ENCODE assay signal across 8 mouse cellular contexts in the genomic region with DNA sequence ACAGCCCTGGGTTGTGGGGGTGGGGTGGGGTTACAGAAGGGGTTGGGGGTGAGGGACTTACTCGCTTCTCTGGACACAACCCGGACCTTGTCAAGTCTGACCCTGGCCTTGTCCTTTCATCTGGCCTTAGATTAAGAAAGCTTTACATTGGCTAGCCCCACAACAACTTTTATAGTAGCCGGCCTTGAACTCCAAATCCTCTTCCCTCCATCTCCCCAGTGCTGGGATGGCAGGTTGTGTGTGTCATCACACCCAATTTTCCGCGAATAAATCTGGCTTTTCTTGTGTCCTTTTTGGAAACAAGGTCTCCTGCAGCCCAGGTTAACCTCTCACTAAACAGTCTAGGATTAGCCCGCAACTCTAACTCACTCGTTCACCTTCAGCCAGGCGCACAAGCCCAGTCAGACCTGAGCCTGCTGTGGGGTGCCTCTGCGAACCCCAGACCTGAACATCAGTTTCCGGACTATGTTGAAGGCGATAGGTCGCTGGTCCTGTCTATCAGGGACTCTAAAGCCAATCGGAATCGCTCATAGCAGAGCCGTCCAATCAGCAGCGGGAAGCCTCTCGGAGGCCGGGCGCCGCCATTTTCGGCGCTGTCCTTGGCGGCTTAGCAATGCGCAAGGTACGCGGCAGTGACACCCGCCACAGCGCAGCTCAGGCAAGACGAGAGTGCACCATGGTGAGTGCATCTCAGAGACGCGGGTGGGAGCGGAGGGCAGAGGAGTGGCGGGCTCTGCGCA. TPM values are rescaled to one million over a fixed set of nuclear protein-coding genes. Genes with fewer than 3 reads are reported as not detected.
DNase-seq lines count a peak whose midpoint lies in the region; ATAC-seq and TF ChIP-seq lines count a peak whose summit lies in the region.

A gene (plus strand): TSS at position 557 of the 740 bp plus-strand sequence.

- TF ChIP-seq CTCF in bone marrow macrophage, adult 2 months (IDR thresholded peaks at IDR 0.05; ENCODE audit: low read depth, low read length), result no peak
- TF ChIP-seq CTCF in embryonic fibroblast, embryonic 13.5 days (IDR thresholded peaks at IDR 0.05; ENCODE audit: borderline replicate concordance, insufficient read depth, low read length), result no peak

- H3K9me3 ChIP-seq in kidney, embryonic 14.5 days (ENCODE audit: control insufficient read depth, low read length), result peaks cover 13% of the 10 kb centered on the region
- peaks cover 5% of the 10 kb centered on the region; the same call in 1 of the 2 replicates for H3K9me3 ChIP-seq in limb, embryonic 15.5 days

- peak; percentile 100 for ATAC-seq in kidney, embryonic 14.5 days (ENCODE audit: low FRiP score, low TSS enrichment)
- ATAC-seq in limb, embryonic 15.5 days (ENCODE audit: insufficient number of reproducible peaks, low FRiP score, low TSS enrichment, low read depth), result peak; percentile 99

- H3K4me3 ChIP-seq in bone marrow macrophage, adult 2 months (ENCODE audit: insufficient read depth, low read length), result peak within 1 kb of the TSS; percentile 96
- H3K4me3 ChIP-seq in embryonic fibroblast, embryonic 13.5 days (ENCODE audit: insufficient read depth, low read length), result peak within 1 kb of the TSS; percentile 70
- peak within 1 kb of the TSS; percentile 55 for H3K4me3 ChIP-seq in kidney, embryonic 14.5 days (ENCODE audit: low read length)
- H3K4me3 ChIP-seq in limb, embryonic 15.5 days, result peak within 1 kb of the TSS; percentile 75

- peak within 1 kb of the TSS; percentile 53 for H3K4me2 ChIP-seq in kidney, embryonic 14.5 days (replicated peaks; ENCODE audit: low read depth, low read length)
- H3K4me2 ChIP-seq in limb, embryonic 15.5 days, result peak within 1 kb of the TSS; percentile 59

- peak; percentile 99 for DNase-seq in A20 (ENCODE audit: low read depth, low spot score)
- peak; percentile 98 to 99 for DNase-seq in heart, adult 9 months (ENCODE audit: low spot score in 2 of 2)
- peak; percentile 88 to 92 for DNase-seq in monocyte, adult 2 months (ENCODE audit: low read depth in 1 of 2, low spot score in 2 of 2)
- DNase-seq in spleen, postnatal 36 days (ENCODE audit: low spot score in 2 of 2), result peak; percentile 97

- H3K36me3 ChIP-seq in kidney, embryonic 14.5 days (ENCODE audit: control insufficient read depth, insufficient read depth, low read length), result peaks cover 2% of the 10 kb centered on the region; the same call in 1 of the 2 replicates
- peaks cover 12% of the 10 kb centered on the region for H3K36me3 ChIP-seq in limb, embryonic 15.5 days

- 4% methylated on average over 34 of the region's 34 CpGs for WGBS in kidney, embryonic 14.5 days
- WGBS in limb, embryonic 15.5 days, result 4% methylated on average over 34 of the region's 34 CpGs

- peaks cover 9% of the 10 kb centered on the region for H3K4me1 ChIP-seq in bone marrow macrophage, adult 2 months (ENCODE audit: control insufficient read depth, insufficient read depth, low read length)
- H3K4me1 ChIP-seq in embryonic fibroblast, embryonic 13.5 days (ENCODE audit: control insufficient read depth, insufficient read depth, low read length), result no peaks in the 10 kb centered on the region
- 0 out of 2 replicates have a peak, but pooled peaks cover 4% of the 10 kb centered on the region for H3K4me1 ChIP-seq in kidney, embryonic 14.5 days (ENCODE audit: control insufficient read depth, insufficient read depth, low read length)
- H3K4me1 ChIP-seq in limb, embryonic 15.5 days, result peaks cover 10% of the 10 kb centered on the region

- no peaks in the 10 kb centered on the region for H3K27me3 ChIP-seq in kidney, embryonic 14.5 days (ENCODE audit: control insufficient read depth, insufficient read depth, low read length)
- H3K27me3 ChIP-seq in limb, embryonic 15.5 days, result no peaks in the 10 kb centered on the region

- H3K9ac ChIP-seq in kidney, embryonic 14.5 days (ENCODE audit: low read depth, low read length), result peak within 1 kb of the TSS; percentile 62
- H3K9ac ChIP-seq in limb, embryonic 15.5 days, result peak within 1 kb of the TSS; percentile 54

- no peak for TF ChIP-seq POLR2A in bone marrow macrophage, adult 2 months (IDR thresholded peaks at IDR 0.05; ENCODE audit: borderline replicate concordance, low read depth, low read length)
- peak; percentile 86 for TF ChIP-seq POLR2A in embryonic fibroblast, embryonic 13.5 days (IDR thresholded peaks at IDR 0.05; ENCODE audit: low read depth, low read length)

- H3K27ac ChIP-seq in bone marrow macrophage, adult 2 months (ENCODE audit: insufficient read depth, low read depth, low read length), result no peak within 1 kb of the TSS
- no peak within 1 kb of the TSS for H3K27ac ChIP-seq in embryonic fibroblast, embryonic 13.5 days (ENCODE audit: insufficient read depth, low read length)
- peak within 1 kb of the TSS; percentile 47; the same call in 1 of the 2 replicates for H3K27ac ChIP-seq in kidney, embryonic 14.5 days (ENCODE audit: low read depth, low read length)
- H3K27ac ChIP-seq in limb, embryonic 15.5 days, result peak within 1 kb of the TSS; percentile 92

RNA-seq across cellular contexts. Expression of the gene that starts here (rescaled TPM):
- polyA plus RNA-seq in bone marrow macrophage, adult 2 months (2012; ENCODE audit: insufficient read depth, insufficient read length, missing spikeins), result 12.0 and 13.8 TPM in 2 replicates
- polyA plus RNA-seq in embryonic fibroblast, embryonic 13.5 days (2011; ENCODE audit: insufficient read length, low read depth, missing spikeins), result 11.1 and 12.5 TPM in 2 replicates
- 28.3 and 32.4 TPM in 2 replicates for polyA plus RNA-seq in kidney, embryonic 14.5 days (2014; fragmentation: Nextera tagmentation; extraction: Ambion mirVana)
- polyA plus RNA-seq in limb, embryonic 15.5 days (2015; fragmentation: Nextera tagmentation; extraction: Ambion mirVana), result 14.4 and 16.9 TPM in 2 replicates

Comparison
In these comparisons a context has a peak if more than half of its experiments do, and no peak if none do; other contexts are left out.
1. H3K27ac ChIP-seq: peak in kidney, embryonic 14.5 days (single experiment) and limb, embryonic 15.5 days (single experiment); none in bone marrow macrophage, adult 2 months (single experiment) and embryonic fibroblast, embryonic 13.5 days (single experiment).
2. Peak in every context shown above with its lines, with median percentiles within 50 percentile points of each other: DNase-seq and H3K4me3 ChIP-seq.